Comparison of ENCODE assay signal across 17 mouse cellular contexts in genomic region chr4:140812191-140812590, GRCm38 (mm10). TPM values are rescaled to one million over a fixed set of nuclear protein-coding genes. Genes with fewer than 3 reads are reported as not detected.
DNase-seq lines count a peak whose midpoint lies in the region; ATAC-seq and TF ChIP-seq lines count a peak whose summit lies in the region.
"Had no signal": no experiment of that assay in that cellular context is flagged by ENCODE, and none has a peak within 500 bp of the region (broad histone marks: within the 10 kb centered on the region; RNA-seq: fewer than 3 reads in every experiment).

No protein-coding gene starts in this region.

- 10% methylated on average over 8 of the region's 8 CpGs for WGBS in heart, embryonic 13.5 days
- 85% methylated on average over 8 of the region's 8 CpGs for WGBS in thymus, adult 2 months

- H3K27ac ChIP-seq in heart, embryonic 13.5 days (replicated peaks): peak overlapping the region; percentile 70
- H3K27ac ChIP-seq in thymus, adult 2 months (ENCODE audit: control insufficient read depth, insufficient read depth, low read length): peak overlapping the region; percentile 11; the same call in 1 of the 2 replicates
- H3K27ac ChIP-seq: hindbrain, embryonic 12.5 days; midbrain, embryonic 15.5 days; neural tube, embryonic 12.5 days had no signal

- H3K27me3 ChIP-seq in heart, embryonic 13.5 days (replicated peaks): 0 out of 2 replicates have a peak, but pooled peaks cover 17% of the 10 kb centered on the region
- H3K27me3 ChIP-seq in thymus, adult 2 months (ENCODE audit: control insufficient read depth, insufficient read depth, low read length): no peaks in the 10 kb centered on the region
- H3K27me3 ChIP-seq: neural tube, embryonic 12.5 days had no signal

- H3K36me3 ChIP-seq in heart, embryonic 13.5 days: no peaks in the 10 kb centered on the region
- H3K36me3 ChIP-seq in thymus, adult 2 months (ENCODE audit: control insufficient read depth, insufficient read depth, low read length): no peaks in the 10 kb centered on the region
- H3K36me3 ChIP-seq: hindbrain, embryonic 12.5 days; midbrain, embryonic 15.5 days; neural tube, embryonic 12.5 days had no signal

- no peak for TF ChIP-seq POLR2A in thymus, adult 2 months (IDR thresholded peaks at IDR 0.05; ENCODE audit: control insufficient read depth, extremely low read depth, insufficient read depth, low read length, poor library complexity)

- H3K9me3 ChIP-seq in heart, embryonic 13.5 days: no peaks in the 10 kb centered on the region
- H3K9me3 ChIP-seq: hindbrain, embryonic 12.5 days; midbrain, embryonic 15.5 days; neural tube, embryonic 12.5 days had no signal

- H3K4me2 ChIP-seq in heart, embryonic 13.5 days: peak overlapping the region; percentile 54
- H3K4me2 ChIP-seq: hindbrain, embryonic 12.5 days; midbrain, embryonic 15.5 days; neural tube, embryonic 12.5 days had no signal

- no peak for TF ChIP-seq CTCF in thymus, adult 2 months (IDR thresholded peaks at IDR 0.05; ENCODE audit: borderline replicate concordance, control insufficient read depth, extremely low read depth, insufficient read depth, low read length, poor library complexity)

- H3K9ac ChIP-seq in heart, embryonic 13.5 days: no peak overlapping the region
- H3K9ac ChIP-seq: hindbrain, embryonic 12.5 days; midbrain, embryonic 15.5 days; neural tube, embryonic 12.5 days had no signal

- peaks cover 76% of the 10 kb centered on the region for H3K4me1 ChIP-seq in heart, embryonic 13.5 days
- peaks cover 62% of the 10 kb centered on the region for H3K4me1 ChIP-seq in thymus, adult 2 months (replicated peaks; ENCODE audit: control insufficient read depth, insufficient read depth, low read length)

- no peak for DNase-seq in heart, postnatal 4 days
- no peak for DNase-seq in thymus, adult 2 months
- DNase-seq in thymus, postnatal 25 days: no peak
- peak; percentile 47 for DNase-seq in liver
- DNase-seq in naive thymus-derived CD4-positive, alpha-beta T cell, adult 2 months (ENCODE audit: low read depth): peak; percentile 61
- no peak for DNase-seq in lung, postnatal 14 days
- DNase-seq in adrenal gland, adult 18-20 months (ENCODE audit: low spot score in 2 of 2): no peak
- DNase-seq: B cell, adult 2 months; gastrocnemius, postnatal 25 days; layer of hippocampus, adult 9-11 months; lung, postnatal 4 days had no signal

- no peak overlapping the region for H3K4me3 ChIP-seq in heart, embryonic 13.5 days
- H3K4me3 ChIP-seq in thymus, adult 2 months (ENCODE audit: control insufficient read depth, insufficient read depth, low read length): no peak overlapping the region
- H3K4me3 ChIP-seq: hindbrain, embryonic 12.5 days; midbrain, embryonic 15.5 days; neural tube, embryonic 12.5 days had no signal

- no peak for ATAC-seq in heart, embryonic 13.5 days (ENCODE audit: extremely low read depth, insufficient number of reproducible peaks, low FRiP score, low TSS enrichment)
- ATAC-seq: midbrain, embryonic 15.5 days had no signal

RNA-seq across cellular contexts. Expression of gene Padi3, which starts 1.7 kb away (rescaled TPM):
- polyA plus RNA-seq in heart, embryonic 13.5 days (2015; fragmentation: Nextera tagmentation; extraction: Ambion mirVana): 0.24 and 0.25 TPM in 2 replicates
- total RNA-seq in heart, postnatal 4 days (2021): under 1 TPM; 0.19 to 0.38 TPM
- polyA plus RNA-seq in thymus, adult 2 months (2012; rRNA removed): 2.6 and 3.7 TPM in 2 replicates
- not detected for total RNA-seq in adrenal gland, adult 18-20 months (2021)
- total RNA-seq: left cerebral cortex, postnatal 10 days had no signal
- polyA plus RNA-seq: embryonic facial prominence, embryonic 11.5 days; midbrain, embryonic 15.5 days; neural tube, embryonic 12.5 days had no signal

RNA-seq across cellular contexts. Expression of gene Padi1, which starts 33.4 kb away (rescaled TPM):
- 0.12 and 0.18 TPM in 2 replicates for polyA plus RNA-seq in heart, embryonic 13.5 days (2015; fragmentation: Nextera tagmentation; extraction: Ambion mirVana)
- not detected for total RNA-seq in heart, postnatal 4 days (2021)
- polyA plus RNA-seq in thymus, adult 2 months (2012; rRNA removed): 0.85 and 0.89 TPM in 2 replicates
- not detected for total RNA-seq in adrenal gland, adult 18-20 months (2021)

RNA-seq across cellular contexts. Expression of gene Padi4, which starts 38.2 kb away (rescaled TPM):
- polyA plus RNA-seq in heart, embryonic 13.5 days (2015; fragmentation: Nextera tagmentation; extraction: Ambion mirVana): 2.1 and 2.4 TPM in 2 replicates
- total RNA-seq in heart, postnatal 4 days (2021): under 1 TPM; 0.63 to 0.74 TPM
- polyA plus RNA-seq in thymus, adult 2 months (2012; rRNA removed): 21.0 and 23.5 TPM in 2 replicates
- under 1 TPM; 0.17 to 0.99 TPM for total RNA-seq in adrenal gland, adult 18-20 months (2021)
- total RNA-seq: left cerebral cortex, postnatal 10 days had no signal

Comparison
In these comparisons a context has a peak if more than half of its experiments do, and no peak if none do; other contexts are left out.
1. DNase-seq: peak in liver (single experiment) and naive thymus-derived CD4-positive, alpha-beta T cell, adult 2 months (single experiment); none in heart, postnatal 4 days (single experiment), thymus, adult 2 months (single experiment), thymus, postnatal 25 days (single experiment), lung, postnatal 14 days (single experiment) and adrenal gland, adult 18-20 months (0 of 2).